Mouse (Mus musculus): ENCODE measurements at regions not wholly inside any gene's neighbourhood (a gene's known extent, or its start where the extent isn't known, plus 50 kb on each side); places are given as distances from the start of the nearest gene placed in this dataset.

DNA sequence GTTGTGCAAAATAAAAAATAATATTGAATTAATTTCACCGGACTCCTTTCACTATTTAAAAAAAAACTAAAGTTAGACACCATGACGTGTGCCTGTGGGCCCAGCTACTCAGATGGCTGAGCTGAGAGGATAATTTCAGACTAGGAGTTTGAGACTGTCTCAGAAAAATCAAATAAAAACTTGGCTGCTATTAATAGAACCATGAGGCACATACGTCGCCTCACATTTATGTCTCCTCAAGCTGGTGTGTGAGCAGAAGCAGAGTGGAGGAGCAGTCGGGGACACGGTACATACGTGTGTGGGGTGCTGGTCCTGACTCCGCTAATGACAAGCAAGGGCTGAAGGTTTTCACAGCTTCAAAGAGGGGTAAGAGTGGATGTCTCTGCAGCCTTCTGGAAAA is 52.8 kb upstream of the Dmrtb1 start:
- no peak for ATAC-seq (replicated peaks; ENCODE audit: low FRiP score, poor library complexity, severe bottlenecking)

- peak; percentile 77 for ATAC-seq (replicated peaks; ENCODE audit: low FRiP score, poor library complexity, severe bottlenecking)
Measured at GRCm38 (mm10) chr4:107737907-107738306, 53.9 kb upstream of the Dmrtb1 start.

DNA sequence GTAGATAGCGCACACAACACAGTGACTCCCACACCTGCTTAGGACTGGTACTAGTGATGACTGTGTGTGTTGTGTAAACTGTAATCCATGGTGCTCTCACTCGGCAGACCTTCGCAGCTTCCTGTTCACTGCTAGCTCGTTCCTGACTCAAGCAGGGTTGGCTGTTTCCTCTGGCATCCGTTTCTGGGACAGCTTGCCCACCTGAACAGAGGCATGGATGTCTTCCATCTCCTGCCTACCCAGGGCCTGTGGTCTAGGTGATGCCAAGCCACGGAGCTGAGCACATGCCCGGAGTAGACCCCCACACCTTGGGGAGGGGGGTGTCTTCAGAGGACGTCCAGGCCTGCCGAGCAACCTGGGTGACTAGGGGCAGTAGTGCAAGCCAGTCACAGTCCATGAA is 54.7 kb upstream of the Dmrtb1 start:
- no peak for ATAC-seq (replicated peaks; ENCODE audit: low FRiP score, poor library complexity, severe bottlenecking)

DNA sequence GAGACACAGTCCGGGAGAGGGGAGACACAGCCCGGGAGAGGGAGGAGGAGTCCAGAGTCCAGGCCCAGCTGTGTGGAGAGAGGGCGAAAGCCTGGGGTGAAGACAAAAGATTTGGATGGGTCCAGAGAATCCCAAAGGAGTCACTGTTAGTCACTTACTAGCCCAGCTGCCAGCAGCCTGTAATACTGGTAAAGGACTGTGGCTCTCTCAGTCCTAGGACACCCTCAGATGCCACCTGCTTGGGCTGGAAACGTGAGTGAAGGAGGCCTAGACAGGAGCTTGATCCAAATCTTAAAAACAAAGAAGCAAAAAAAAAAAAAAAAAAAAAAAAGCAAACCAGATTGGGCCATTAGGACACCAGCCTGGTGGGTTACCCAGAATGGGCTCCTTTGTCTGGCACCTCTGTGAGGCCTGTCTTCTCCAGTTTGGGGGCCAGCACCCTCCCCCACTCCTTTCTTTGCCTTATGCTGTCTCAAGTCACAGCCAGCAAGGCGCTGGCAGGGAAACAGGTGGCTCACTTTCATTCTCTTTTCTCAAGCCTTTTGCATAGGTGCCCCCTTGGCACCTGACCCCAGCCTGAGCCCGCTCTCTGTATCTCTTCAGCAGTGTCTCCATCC is 55.9 kb upstream of the Dmrtb1 start:
- ATAC-seq (replicated peaks; ENCODE audit: low FRiP score, poor library complexity, severe bottlenecking) = no peak

GRCm38 (mm10) chr4:107743646-107744045 is 58.4 kb upstream of the Lrp8 start:
- ATAC-seq (replicated peaks; ENCODE audit: low FRiP score, poor library complexity, severe bottlenecking) = no peak

GRCm38 (mm10) chr4:107746366-107746765 is 55.7 kb upstream of the Lrp8 start:
- no peak for ATAC-seq (replicated peaks; ENCODE audit: low FRiP score, poor library complexity, severe bottlenecking)

DNA sequence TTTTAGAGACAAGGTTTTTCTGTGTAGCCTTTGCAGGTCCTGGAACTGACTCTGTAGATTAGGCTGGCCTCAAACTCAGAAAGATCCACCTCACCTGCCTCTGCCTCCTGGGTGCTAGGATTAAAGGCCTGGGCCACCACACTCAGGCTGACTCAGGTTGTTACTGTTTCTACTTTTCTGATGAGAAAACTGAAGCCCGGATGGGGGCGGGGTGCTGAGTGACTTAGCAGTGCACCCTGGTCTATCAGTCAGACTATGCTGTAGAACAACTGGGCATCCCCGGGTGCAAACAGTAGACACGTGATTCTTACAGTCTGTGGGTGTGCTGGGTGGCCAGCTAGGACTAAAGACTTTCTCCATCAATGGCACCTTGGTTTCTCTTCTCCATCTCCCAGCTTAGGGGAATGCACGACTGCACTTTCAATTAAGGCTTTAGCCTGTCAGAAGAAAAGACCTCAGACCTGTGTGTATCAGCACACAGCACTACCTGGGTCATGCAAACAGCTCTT is 55.1 kb upstream of the Lrp8 start:
- no peak for ATAC-seq (replicated peaks; ENCODE audit: low FRiP score, poor library complexity, severe bottlenecking)

- ATAC-seq (replicated peaks; ENCODE audit: low FRiP score, poor library complexity, severe bottlenecking) = no peak
Measured at GRCm38 (mm10) chr4:107747454-107747853, 54.6 kb upstream of the Lrp8 start.

GRCm38 (mm10) chr4:107747907-107748628 is 54.0 kb upstream of the Lrp8 start:
- ATAC-seq (replicated peaks; ENCODE audit: low FRiP score, poor library complexity, severe bottlenecking) = no peak

DNA sequence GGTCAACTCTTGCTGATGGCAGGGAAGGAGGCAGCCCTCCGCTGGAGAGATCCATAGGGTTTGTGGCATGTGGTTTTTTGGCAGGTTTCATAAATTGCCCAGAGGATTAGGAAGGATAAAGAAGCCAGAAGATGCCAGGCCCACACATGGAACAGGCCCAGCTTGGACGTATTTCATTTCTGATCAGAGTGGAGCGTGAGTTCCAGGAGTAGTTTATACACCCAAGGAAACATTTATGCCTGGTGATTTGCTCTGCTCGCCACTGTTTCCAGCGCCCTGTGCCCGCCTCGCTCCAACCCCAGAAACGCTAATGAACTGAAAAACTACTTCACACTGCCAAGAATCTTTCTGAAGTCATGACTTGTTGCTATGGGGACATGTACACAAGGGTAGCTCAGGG is 53.0 kb upstream of the Lrp8 start:
- ATAC-seq (replicated peaks; ENCODE audit: low FRiP score, poor library complexity, severe bottlenecking) = no peak

DNA sequence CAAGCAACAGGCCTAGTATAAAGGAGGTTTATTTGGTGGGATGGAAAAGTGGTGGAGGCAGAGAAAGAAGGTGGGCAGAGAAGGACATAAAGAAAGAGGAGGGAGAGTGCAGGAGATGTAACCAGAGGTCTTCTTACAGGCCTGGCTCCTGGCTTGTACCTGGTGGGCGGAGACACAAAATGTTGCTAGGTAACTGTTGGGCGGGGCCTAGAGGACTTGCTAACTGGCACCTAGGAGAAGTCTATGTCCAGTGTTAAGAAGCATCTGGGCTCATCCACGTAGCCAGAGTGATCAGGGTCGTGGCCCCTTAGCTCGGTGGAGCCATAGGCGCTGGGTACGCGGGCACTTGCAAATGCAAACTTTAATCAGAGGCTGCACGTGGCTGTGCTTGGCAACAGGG is 52.0 kb upstream of the Lrp8 start:
- ATAC-seq (replicated peaks; ENCODE audit: low FRiP score, poor library complexity, severe bottlenecking) = no peak

All from erythroblast, adult 5-6 weeks (primary cell).